Mouse (Mus musculus) retina, postnatal 1 day (tissue): ENCODE measurements around the gene Slc47a1.
A peak's percentile ranks its signal among the peaks of the same experiment; 100 is the strongest.
"Not testable (repeated sequence)": the region's sequence is repeated elsewhere in the genome, so short reads cannot be mapped to it uniquely, and the experiment has no call there.

Experiments
- DNase-seq: peaks from one replicate; pipeline ENCODE4 v3.0.0-alpha.2; 2012

Slc47a1 gene

DNA sequence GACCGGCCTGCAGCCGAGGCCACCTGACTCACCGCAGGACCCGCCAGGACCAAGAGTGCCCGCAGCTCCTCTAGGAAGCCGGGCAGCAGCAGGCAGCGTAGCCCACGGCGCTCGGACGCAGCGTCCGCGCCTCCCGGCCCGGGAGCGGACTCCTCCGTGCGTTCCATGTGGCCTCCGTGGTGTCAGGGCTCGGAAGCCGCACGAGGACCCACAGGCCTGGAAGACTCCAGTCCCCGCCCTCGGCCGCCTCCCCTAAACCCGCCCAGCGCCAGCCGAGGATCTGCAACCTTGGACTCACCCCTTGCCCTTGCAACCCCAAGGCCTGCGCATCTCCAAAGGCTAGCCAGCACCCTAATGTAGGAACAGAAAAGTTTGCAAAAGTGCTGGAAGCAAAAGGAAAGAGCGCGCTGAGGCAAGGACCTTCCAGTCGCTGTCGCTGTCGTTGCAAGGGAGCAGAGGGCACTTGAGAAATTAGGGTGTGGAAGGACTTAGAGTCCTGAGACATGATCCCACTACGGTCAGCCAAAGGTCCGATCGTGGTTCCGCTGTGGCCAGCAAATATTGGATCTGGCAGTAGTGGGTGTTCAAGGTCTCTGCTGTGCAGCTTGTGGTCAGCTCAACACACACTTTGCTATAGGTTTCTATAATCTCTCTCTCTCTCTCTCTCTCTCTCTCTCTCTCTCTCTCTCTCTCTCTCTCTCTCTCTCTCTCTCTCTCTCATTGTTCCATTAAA, at the start of gene Slc47a1:
TSS of gene Slc47a1 (minus strand) at position 465 of the 733 bp plus-strand sequence.
- peak; percentile 41 for DNase-seq

DNA sequence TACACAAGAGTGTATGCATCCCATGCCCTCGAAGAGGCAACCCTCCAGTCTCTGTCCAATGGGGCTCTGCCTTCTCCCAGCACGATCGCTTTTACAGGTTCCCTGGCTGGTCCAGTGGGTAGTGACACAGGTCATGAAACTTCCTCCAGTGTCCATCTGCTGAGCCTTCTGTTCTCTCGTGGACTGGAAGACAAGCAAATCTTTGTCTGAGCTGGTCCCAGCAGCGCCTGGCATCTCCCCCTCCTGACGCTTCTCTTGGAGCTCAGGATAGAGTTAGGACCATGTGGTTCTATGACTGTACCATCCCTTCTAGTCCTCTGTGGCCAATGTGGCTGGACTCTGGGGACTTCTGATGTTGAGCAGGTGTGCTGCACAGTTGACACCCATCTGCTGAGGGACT, 41.1 kb upstream of the Slc47a1 start:
- DNase-seq, result no peak

GRCm38 (mm10) chr11:61417945-61418551, 39.9 kb upstream of the Slc47a1 start:
- DNase-seq, result peak; percentile 88

- DNase-seq, result not testable (repeated sequence)
These were observed 38.4 kb upstream of the Slc47a1 start for GRCm38 (mm10) chr11:61416540-61416939.

DNA sequence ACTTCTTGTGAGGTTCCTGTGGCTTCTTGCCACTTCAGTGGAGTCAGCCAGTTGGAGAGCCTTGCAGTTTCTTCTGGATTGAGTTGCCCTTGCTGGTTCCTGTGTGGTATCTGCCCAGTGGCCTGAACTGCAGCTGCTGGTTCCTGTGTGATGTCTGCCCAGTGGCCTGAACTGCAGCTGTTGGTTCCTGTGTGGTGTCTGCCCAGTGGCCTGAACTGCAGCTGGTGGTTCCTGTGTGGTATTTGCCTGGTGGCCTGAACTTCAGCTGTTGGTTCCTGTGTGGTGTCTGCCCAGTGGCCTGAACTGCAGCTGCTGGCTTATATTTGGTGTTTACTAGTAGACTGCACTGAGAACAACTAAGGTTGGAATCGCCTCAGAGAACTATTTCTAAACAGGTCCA, 37.3 kb upstream of the Slc47a1 start:
- DNase-seq, result no peak

DNA sequence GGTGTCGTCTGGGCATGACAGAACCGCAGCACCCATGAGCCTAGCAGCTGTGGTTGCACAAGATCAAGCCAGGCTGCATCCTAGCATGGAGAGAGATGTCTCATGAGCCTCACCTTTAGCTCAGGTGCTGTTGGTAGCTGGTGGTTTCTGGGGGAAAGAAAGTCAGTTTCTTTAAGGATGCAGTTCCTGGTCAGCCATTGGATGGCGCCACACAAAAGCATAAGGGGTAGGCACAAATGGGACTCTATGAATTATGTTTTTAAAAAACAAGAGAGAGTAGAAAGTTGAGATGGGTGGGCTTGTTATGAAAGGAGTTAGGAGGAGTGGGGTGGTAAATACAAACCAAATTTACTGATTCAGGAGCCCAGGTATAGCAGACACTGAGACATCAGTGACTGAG, 36.4 kb upstream of the Slc47a1 start:
- no peak for DNase-seq

GRCm38 (mm10) chr11:61413411-61413810, 35.3 kb upstream of the Slc47a1 start:
- DNase-seq, result no peak

GRCm38 (mm10) chr11:61411809-61412208, 33.7 kb upstream of the Slc47a1 start:
- no peak for DNase-seq

GRCm38 (mm10) chr11:61411221-61411620, 33.1 kb upstream of the Slc47a1 start:
- DNase-seq, result no peak

- DNase-seq, result peak; percentile 87
These were observed 32.0 kb upstream of the Slc47a1 start for GRCm38 (mm10) chr11:61410129-61410528.

DNA sequence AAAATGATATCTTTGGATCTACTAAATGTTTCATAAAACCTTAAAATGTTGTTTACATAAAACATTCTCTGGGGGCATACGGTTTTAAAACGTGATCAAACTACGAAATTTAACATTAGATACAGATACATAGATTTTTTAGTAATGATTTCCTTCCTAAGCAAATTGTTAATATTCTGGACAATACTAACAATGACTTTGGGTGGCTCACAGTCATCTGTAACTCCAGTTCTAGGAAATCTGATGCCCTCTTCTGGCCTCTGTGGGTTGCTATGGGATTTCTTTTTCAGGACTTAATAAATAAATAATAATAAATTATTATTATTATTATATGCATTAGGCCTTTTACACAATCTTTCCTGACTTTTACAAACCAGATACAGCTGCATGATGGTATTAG, 30.9 kb upstream of the Slc47a1 start:
- peak; percentile 52 for DNase-seq

DNA sequence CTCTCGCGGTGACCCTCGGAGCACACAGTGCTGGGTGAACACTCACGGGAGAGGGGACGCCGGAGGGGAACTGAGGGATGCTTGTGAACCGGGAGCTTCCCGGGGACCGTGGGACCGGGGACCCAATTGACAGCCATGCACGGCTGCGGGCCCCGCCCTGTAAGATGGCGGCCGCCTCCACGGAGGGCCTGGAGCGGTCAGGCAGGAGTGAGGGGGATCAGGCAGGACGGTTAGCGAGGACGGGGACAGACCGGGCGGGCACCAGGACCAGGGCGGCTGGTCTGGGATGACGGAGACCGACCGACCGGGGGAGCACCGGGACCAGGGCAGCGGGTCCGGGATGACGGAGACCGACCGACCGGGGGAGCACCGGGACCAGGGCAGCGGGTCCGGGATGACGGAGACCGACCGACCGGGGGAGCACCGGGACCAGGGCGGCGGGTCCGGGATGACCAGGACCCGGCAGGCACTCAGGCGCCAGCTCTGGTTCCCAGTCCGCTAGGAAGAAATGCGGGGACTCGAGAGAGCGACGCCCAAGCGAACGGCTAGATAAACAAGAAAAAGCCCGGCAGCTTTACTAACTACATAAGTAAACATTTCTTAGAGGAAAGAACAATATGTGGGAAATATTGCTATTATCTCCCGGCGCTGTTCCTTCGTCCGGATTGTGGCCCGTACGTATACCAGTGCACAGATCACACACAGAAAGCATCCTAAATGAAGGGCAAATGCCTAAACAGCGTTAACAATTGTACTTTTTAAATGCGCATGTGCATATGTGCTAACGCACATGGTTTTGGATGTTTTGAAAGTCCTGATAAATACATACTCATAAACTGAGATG, 30.3 kb upstream of the Slc47a1 start:
- peak; percentile 87 for DNase-seq

DNA sequence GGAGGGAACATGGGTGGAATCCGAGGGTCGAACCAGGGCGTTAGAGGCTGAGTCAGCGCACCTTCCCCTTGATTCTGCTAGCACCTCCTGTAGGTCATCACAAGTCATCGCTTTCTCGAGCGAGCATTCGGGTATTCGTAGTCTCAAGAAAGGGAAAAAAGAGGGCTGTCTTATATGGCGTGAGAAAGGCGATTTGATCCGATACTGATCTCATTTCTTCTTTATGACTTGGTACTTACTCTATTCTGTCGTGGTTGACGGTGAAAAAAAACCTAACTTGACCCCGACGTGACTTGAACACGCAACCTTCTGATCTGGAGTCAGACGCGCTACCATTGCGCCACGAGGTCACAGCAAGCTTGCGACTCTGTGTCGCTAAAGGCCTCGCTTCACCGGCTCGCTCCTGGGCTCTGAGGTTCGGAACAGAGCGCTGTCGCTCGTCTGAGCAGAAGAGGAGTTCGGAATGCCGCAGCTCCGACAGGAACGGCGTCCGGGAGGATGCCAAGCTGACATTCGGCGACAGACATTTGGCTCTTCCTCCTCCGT, 29.6 kb upstream of the Slc47a1 start:
- DNase-seq, result peak; percentile 90

DNA sequence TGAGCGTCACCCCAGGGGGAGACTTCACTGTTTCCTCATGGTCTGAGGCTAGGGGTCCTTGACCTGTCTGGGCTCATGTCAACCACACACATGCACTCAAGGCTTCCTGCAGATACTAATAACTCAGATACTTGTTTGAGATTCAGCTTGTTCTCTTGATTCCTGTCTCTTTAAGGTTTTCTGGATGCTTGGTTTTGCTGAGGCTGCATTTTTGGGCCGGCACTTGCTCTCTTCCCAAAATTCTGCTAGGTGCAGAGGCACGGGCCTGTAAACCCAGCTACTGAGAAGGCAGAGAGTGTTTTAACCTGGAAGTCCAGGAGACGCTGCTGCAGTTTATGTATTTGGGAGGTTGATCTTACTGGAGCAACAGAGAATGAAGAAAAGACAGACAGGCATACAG, 23.6 kb upstream of the Slc47a1 start:
- no peak for DNase-seq

- DNase-seq, result no peak
These were observed 22.7 kb upstream of the Slc47a1 start for GRCm38 (mm10) chr11:61400681-61401346.

DNA sequence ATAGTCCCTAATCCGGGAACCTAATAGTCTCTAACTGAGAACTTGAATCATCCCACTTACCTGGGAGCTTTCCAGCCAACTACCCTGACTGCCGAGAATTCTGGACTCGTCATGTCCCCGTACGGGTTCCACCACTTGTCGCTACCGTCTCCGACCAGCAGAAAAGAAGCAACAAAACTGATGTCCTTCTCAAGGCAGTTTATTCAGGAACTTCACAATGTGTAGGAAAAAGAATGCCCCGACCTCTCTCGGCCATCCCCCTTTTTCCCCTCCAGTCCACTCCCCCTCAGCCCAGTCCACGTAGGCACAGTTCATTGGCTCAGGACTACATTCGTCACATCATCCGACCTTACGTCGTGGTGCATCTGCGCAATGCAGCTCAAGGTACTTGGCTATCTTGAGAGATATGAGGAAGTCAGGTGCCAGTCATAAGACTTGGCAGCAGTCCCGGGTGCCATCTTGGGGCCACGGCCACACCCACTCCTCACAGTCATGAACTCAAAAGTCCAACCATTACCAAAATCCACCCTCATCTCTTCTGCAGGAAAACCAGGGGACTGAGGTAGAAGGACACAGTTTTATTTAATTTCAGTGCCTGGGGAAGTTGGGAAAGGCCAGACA, 19.4 kb upstream of the Slc47a1 start:
- DNase-seq, result not testable (repeated sequence)

DNA sequence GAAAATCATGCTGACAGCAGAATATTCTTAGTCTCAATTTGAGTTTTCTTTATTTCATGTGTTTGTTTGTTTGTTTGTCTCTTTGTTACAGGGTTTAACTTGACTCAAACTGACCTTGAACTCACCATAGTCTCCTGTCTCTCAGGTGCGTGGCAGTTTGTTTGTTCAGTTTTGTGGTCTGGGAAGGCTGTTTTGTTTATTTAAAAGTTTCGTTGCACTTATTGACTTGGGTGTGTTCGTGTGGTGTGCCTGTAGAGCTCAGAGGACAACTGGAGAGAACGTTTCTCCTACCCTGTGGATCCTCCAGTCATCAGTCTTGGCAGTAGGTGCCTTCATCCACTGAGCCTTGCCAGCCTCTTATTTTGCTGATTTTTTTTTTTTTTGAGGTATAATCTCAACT, 10.8 kb upstream of the Slc47a1 start:
- DNase-seq, result no peak

GRCm38 (mm10) chr11:61388012-61388411, 9.9 kb upstream of the Slc47a1 start:
- peak; percentile 73 for DNase-seq

DNA sequence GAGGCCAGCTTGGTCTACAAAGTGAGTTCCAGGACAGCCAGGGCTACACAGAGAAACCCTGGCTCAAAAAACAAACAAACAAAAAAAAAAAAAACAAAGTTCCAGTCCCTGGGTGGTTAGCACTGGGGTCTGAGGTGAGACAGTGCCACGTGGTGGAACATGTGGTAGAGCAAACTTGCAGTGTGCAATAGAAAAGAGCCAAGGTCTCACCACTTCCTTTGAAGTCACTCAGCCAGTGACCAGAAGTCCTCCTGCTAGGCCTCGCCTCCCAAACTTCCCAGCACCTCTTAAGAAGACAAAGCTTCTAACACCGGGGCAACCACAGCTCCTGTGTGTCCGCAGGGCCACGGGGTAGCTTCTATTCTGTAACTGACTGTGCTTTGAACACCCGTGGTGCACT, 9.1 kb upstream of the Slc47a1 start:
- no peak for DNase-seq

GRCm38 (mm10) chr11:61385725-61386124, 7.6 kb upstream of the Slc47a1 start:
- DNase-seq, result no peak

GRCm38 (mm10) chr11:61381272-61381671, 3.1 kb upstream of the Slc47a1 start:
- no peak for DNase-seq

DNA sequence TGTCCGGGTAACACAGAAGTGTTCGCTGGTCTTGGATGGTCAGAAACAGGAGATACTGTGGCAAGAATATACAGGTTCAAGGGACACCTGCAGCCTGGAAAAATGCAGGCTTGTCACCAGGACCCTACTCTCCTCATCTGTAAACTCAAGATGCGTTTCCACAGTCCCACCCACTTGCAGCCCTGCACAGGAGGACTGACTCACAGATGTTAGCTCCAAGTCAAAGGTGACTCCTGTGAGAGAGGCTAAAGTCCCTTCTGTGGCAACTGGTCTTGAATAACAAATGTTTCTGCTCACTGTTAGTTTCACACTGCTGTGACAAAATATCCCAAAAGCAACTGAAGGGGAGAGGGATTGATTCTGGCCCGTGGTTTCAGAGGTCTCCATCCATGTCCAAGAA, 506 bp upstream of the Slc47a1 start:
- DNase-seq, result no peak
